Mouse (Mus musculus) ovary, postnatal 36 days (tissue): ENCODE data around the gene Cd164.
A peak's percentile ranks its signal among the peaks of the same experiment; 100 is the strongest.

Source experiments
- DNase-seq: peaks from one replicate; pipeline ENCODE4 v3.0.0; 2022; ENCODE audit warnings: low spot score, mixed read lengths

The Cd164 gene

GRCm38 (mm10) chr10:41518981-41519618 lies at the start of gene Cd164:
Gene Cd164 (plus strand): TSS chr10:41519414.
- peak; percentile 93 for DNase-seq

GRCm38 (mm10) chr10:41470693-41471092 lies 48.5 kb upstream of the Cd164 start:
- no peak for DNase-seq

GRCm38 (mm10) chr10:41472534-41472933 lies 46.7 kb upstream of the Cd164 start:
- no peak for DNase-seq

- no peak for DNase-seq
Observed at GRCm38 (mm10) chr10:41472962-41473481, 46.2 kb upstream of the Cd164 start.

GRCm38 (mm10) chr10:41473782-41474468 lies 45.3 kb upstream of the Cd164 start:
- no peak for DNase-seq

GRCm38 (mm10) chr10:41474981-41475391 lies 44.2 kb upstream of the Cd164 start:
- DNase-seq = no peak

- DNase-seq = peak; percentile 65
Observed at GRCm38 (mm10) chr10:41476171-41477017, 42.8 kb upstream of the Cd164 start, which contains the start of gene Mical1. Gene Mical1 (plus strand): TSS chr10:41476314.

GRCm38 (mm10) chr10:41477018-41477277 lies 42.3 kb upstream of the Cd164 start:
- no peak for DNase-seq

- DNase-seq = peak; percentile 47
Observed at GRCm38 (mm10) chr10:41477278-41478181, 41.7 kb upstream of the Cd164 start.

- DNase-seq = no peak
Observed at GRCm38 (mm10) chr10:41479961-41480360, 39.3 kb upstream of the Cd164 start.

- no peak for DNase-seq
Observed at GRCm38 (mm10) chr10:41480938-41481880, 38.0 kb upstream of the Cd164 start.

GRCm38 (mm10) chr10:41482446-41482845 lies 36.8 kb upstream of the Cd164 start:
- DNase-seq = no peak

- DNase-seq = no peak
Observed at GRCm38 (mm10) chr10:41485778-41486177, 33.4 kb upstream of the Cd164 start.

GRCm38 (mm10) chr10:41486506-41487170 lies 32.6 kb upstream of the Cd164 start:
- DNase-seq = no peak

- no peak for DNase-seq
Observed at GRCm38 (mm10) chr10:41488877-41489276, 30.3 kb upstream of the Cd164 start.

GRCm38 (mm10) chr10:41489294-41489693 lies 29.9 kb upstream of the Cd164 start:
- DNase-seq = no peak

GRCm38 (mm10) chr10:41489708-41490517 lies 29.3 kb upstream of the Cd164 start, which contains the start of the genes Smpd2 and Ppil6:
Gene Smpd2 (minus strand): TSS chr10:41490369.
Gene Ppil6 (plus strand): TSS chr10:41490439.
- peak; percentile 96 for DNase-seq

GRCm38 (mm10) chr10:41490518-41490873 lies 28.7 kb upstream of the Cd164 start:
- no peak for DNase-seq

GRCm38 (mm10) chr10:41491111-41491510 lies 28.1 kb upstream of the Cd164 start:
- no peak for DNase-seq
